Mouse (Mus musculus): ENCODE data around the gene Pno1. TPM values are rescaled to one million over a fixed set of nuclear protein-coding genes. Genes with fewer than 3 reads are reported as not detected.

The Pno1 gene
- polyA plus RNA-seq, 1 experiment from 2014 or later, result 52.3 TPM

DNA sequence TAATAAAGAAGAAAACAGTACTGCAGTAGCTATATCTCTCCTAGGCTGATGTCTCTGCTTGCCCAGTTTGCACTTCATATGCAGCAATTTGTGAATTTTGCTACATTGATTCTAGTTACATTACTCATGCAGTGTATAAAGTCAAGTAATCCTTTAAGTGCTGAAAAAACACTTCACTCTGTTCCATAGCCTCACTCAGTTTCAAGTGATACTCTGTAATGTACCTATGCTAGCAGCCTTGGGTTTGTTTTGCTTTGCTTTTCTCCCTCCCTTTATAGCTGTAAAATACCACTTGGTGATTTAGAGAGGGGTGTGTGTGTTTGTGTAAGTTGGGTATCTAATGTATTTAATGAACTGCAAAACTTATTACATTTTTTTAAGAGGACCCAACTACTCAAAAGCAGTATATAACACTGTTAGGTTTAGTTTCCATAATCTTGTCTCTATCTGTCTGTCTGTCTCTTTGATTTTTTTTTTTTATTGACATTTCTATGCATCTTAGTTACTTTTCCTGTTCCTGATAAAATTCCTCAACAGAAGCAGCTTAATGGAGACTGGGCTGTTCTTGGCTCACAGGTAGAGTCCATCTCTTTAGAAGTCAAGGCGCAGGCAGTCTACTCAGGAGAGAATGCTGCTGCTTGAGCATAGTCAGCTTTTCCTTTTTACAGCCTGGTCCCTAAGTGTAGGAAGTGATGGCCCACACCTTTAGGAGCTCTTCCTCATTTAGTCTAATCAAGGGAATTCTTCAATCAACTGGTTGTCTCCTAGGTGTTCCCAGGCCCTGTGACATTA, 40.2 kb downstream of the Pno1 start:
- H3K27me3 ChIP-seq, result no peaks in the 10 kb centered on the region
- no peak overlapping the region for H3K9ac ChIP-seq
- no peak for ATAC-seq (ENCODE audit: low read depth)
- H3K27ac ChIP-seq (replicated peaks), result no peak overlapping the region
- WGBS, result 97% methylated on average over 1 of the region's 1 CpGs
- H3K4me2 ChIP-seq, result no peak overlapping the region
- H3K4me1 ChIP-seq (replicated peaks), result peaks cover 31% of the 10 kb centered on the region
- no peak overlapping the region for H3K4me3 ChIP-seq
- H3K36me3 ChIP-seq, result peaks cover 5% of the 10 kb centered on the region
- H3K9me3 ChIP-seq, result no peaks in the 10 kb centered on the region; the same call in 1 of the 2 replicates

- H3K27ac ChIP-seq (replicated peaks), result no peak overlapping the region
- no peak for ATAC-seq (ENCODE audit: low read depth)
- no peak overlapping the region for H3K9ac ChIP-seq
- WGBS, result 80% methylated on average over 2 of the region's 2 CpGs
- H3K4me1 ChIP-seq (replicated peaks), result peaks cover 41% of the 10 kb centered on the region
- H3K36me3 ChIP-seq, result peaks cover 5% of the 10 kb centered on the region
- H3K9me3 ChIP-seq, result no peaks in the 10 kb centered on the region
- no peak overlapping the region for H3K4me3 ChIP-seq
- no peaks in the 10 kb centered on the region for H3K27me3 ChIP-seq
- no peak overlapping the region for H3K4me2 ChIP-seq
Observed at GRCm38 (mm10) chr11:17169262-17169661, 42.1 kb downstream of the Pno1 start.

DNA sequence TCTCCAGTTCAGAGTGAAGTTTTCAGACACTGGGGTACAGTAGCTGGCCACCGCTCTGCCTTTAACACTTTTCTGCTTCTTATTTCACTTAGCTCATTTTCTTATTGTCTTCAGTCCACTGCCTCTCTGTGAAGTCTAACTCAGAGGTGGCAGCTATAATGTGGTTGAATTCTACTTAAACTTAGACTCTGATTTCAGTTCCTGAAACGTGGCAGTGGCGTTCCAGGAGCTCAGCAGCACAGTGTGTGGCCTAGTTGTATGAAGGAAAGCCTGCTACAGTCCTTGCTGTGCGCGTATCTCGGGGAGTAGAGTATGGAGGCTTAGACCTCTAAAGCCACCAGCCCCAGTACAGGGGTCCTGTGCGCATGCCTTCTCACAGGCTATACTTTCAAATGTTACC, 44.7 kb downstream of the Pno1 start:
- H3K9ac ChIP-seq, result no peak overlapping the region
- no peak overlapping the region for H3K4me2 ChIP-seq
- H3K4me1 ChIP-seq (replicated peaks), result peaks cover 62% of the 10 kb centered on the region
- H3K9me3 ChIP-seq, result no peaks in the 10 kb centered on the region
- WGBS, result 88% methylated on average over 7 of the region's 7 CpGs
- H3K36me3 ChIP-seq, result no peaks in the 10 kb centered on the region
- no peak overlapping the region for H3K27ac ChIP-seq (replicated peaks)
- ATAC-seq (ENCODE audit: low read depth), result no peak
- no peak overlapping the region for H3K4me3 ChIP-seq
- H3K27me3 ChIP-seq, result no peaks in the 10 kb centered on the region

DNA sequence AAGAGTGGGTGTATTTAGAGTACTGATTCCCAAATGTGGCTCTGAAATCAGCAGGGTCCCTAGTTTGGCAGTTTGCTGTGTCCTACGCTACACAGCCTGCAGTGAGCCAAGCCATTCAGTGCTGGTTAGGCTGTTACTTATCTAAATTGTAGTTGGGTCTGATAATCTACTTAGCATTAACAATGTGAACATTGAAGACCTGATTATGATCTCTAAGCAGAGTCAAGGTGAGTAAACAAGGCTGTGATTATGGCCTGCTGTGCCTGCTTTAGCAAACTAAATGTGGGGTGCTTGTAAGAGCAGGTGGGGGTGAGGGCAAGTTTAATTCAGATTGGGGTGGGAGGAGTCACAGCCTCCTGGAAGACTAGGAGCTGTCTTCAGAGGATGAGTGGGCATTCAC, 47.4 kb downstream of the Pno1 start:
- Histone ChIP-seq H3K9me3 (no peaks in the 10 kb centered on the region), H3K27me3 (no peaks in the 10 kb centered on the region), H3K36me3 (no peaks in the 10 kb centered on the region), H3K4me3 (no peak overlapping the region), H3K4me2 (no peak overlapping the region), H3K9ac (no peak overlapping the region), H3K27ac (replicated peaks) (no peak overlapping the region), H3K4me1 (replicated peaks) (peaks cover 58% of the 10 kb centered on the region)
- no peak for ATAC-seq (ENCODE audit: low read depth)
- WGBS, result 76% methylated on average over 1 of the region's 1 CpGs

DNA sequence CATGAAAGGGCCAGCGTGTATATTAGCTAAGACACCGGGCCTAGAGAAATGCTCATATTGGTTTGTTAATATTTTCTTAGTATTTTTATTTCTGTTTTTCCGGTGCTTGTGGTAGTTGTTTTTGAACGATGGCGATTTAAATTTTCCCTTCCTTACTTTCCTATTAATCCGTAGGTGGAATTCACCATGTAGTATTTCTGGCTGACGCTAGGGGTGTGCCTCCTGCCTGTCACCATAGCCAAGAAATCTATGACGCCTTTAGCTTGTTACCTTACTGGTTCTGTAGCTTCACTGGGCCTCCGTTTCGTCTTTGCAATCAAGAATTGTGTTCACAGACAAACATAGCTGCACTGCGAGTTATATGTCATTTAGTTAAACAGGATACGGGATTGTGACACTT, 51.1 kb downstream of the Pno1 start:
- Histone ChIP-seq H3K9me3 (no peaks in the 10 kb centered on the region), H3K27me3 (no peaks in the 10 kb centered on the region), H3K4me1 (replicated peaks) (peaks cover 42% of the 10 kb centered on the region), H3K9ac (peak overlapping the region; percentile 99), H3K27ac (replicated peaks) (peak overlapping the region; percentile 97), H3K36me3 (no peaks in the 10 kb centered on the region), H3K4me3 (peak overlapping the region; percentile 94), H3K4me2 (peak overlapping the region; percentile 74)
- 2% methylated on average over 12 of the region's 12 CpGs for WGBS
- no peak for ATAC-seq (ENCODE audit: low read depth)

DNA sequence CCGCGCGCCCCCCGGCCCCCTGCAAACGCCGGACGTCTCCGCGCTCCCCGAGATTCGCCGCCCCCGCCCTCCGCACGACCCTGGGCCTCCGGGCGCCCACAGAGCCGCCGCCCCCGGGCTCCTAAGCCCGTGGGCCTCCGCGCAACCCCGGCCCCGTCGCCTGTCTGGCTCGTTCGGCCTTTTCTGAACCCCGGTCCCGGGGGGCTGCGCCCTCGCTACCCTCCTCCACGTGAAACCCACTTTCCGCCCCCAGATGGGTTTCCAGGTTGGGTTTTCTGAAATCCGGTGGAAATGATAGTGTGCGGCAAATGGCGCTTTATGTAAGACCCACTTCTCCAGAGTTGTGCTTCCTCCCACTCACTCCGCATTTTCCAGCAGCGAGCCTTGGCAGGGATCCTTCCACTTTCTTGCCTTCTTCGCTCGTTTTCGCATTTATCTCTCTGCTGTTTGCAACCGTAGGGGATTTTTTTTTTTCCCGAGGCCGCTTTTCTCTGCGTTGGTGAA, 51.6 kb downstream of the Pno1 start:
- Histone ChIP-seq H3K9me3 (no peaks in the 10 kb centered on the region), H3K36me3 (no peaks in the 10 kb centered on the region), H3K4me3 (peak overlapping the region; percentile 94), H3K9ac (peak overlapping the region; percentile 99), H3K27ac (replicated peaks) (peak overlapping the region; percentile 97), H3K27me3 (no peaks in the 10 kb centered on the region), H3K4me2 (peak overlapping the region; percentile 74), H3K4me1 (replicated peaks) (peaks cover 42% of the 10 kb centered on the region)
- ATAC-seq (ENCODE audit: low read depth), result peak; percentile 58
- under 1% methylated on average over 46 of the region's 46 CpGs for WGBS

GRCm38 (mm10) chr11:17158858-17159737, 52.3 kb downstream of the Pno1 start, which contains the start of gene Ppp3r1:
TSS of gene Ppp3r1 (plus strand) at chr11:17159263.
- Histone ChIP-seq H3K9me3 (no peaks in the 10 kb centered on the region), H3K36me3 (no peaks in the 10 kb centered on the region), H3K27ac (replicated peaks) (peak within 1 kb of the TSS; percentile 97), H3K4me2 (peak within 1 kb of the TSS; percentile 74), H3K9ac (peak within 1 kb of the TSS; percentile 99), H3K27me3 (no peaks in the 10 kb centered on the region), H3K4me1 (replicated peaks) (peaks cover 40% of the 10 kb centered on the region), H3K4me3 (peak within 1 kb of the TSS; percentile 94)
- WGBS, result under 1% methylated on average over 79 of the region's 89 CpGs
- ATAC-seq (ENCODE audit: low read depth), result peak; percentile 99

Other genes with a start within 250 kb of the Pno1 start
- gene Cnrip1, start 160.0 kb downstream of the Pno1 start, polyA plus RNA-seq (2015; fragmentation: Nextera tagmentation; extraction: Ambion mirVana), result 92.2 and 101 TPM in 2 replicates
- 4.2 and 5.1 TPM in 2 replicates for gene Plek, start 159.2 kb downstream of the Pno1 start, polyA plus RNA-seq (2015; fragmentation: Nextera tagmentation; extraction: Ambion mirVana)
- gene Ppp3r1, start 52.3 kb downstream of the Pno1 start, polyA plus RNA-seq (2015; fragmentation: Nextera tagmentation; extraction: Ambion mirVana), result 188 and 202 TPM in 2 replicates
- 20.9 and 21.1 TPM in 2 replicates for gene Wdr92, start 29.5 kb downstream of the Pno1 start, polyA plus RNA-seq (2015; fragmentation: Nextera tagmentation; extraction: Ambion mirVana)
- 129 and 140 TPM in 2 replicates for gene C1d, start 46.0 kb upstream of the Pno1 start, polyA plus RNA-seq (2015; fragmentation: Nextera tagmentation; extraction: Ambion mirVana)